Mouse (Mus musculus) limb, embryonic 10.5 days (tissue): Measurements from ENCODE around the gene Ppat. TPM values are rescaled to one million over a fixed set of nuclear protein-coding genes. Genes with fewer than 3 reads are reported as not detected.
"Not testable (repeated sequence)": the region's sequence is repeated elsewhere in the genome, so short reads cannot be mapped to it uniquely, and the experiment has no call there.

Experiments used
- DNase-seq: peaks from one replicate; pipeline ENCODE4 v3.0.0-alpha.2; 2017; ENCODE audit warnings: low spot score
- H3K27ac ChIP-seq: fragments of 300-500 bp; sonication (generic); 2 replicates; pipeline ENCODE4 v1.5.1; 2016; ENCODE audit warnings: mild to moderate bottlenecking
- H3K27me3 ChIP-seq: fragments of 300-500 bp; sonication (generic); 2 replicates; pipeline ENCODE4 v1.6.1; 2016; ENCODE audit warnings: low read depth, mild to moderate bottlenecking; ENCODE audit not compliant: poor library complexity, severe bottlenecking
- H3K36me3 ChIP-seq: fragments of 300-500 bp; sonication (generic); 2 replicates; pipeline ENCODE4 v1.6.1; 2016; ENCODE audit warnings: mild to moderate bottlenecking, moderate library complexity
- H3K4me1 ChIP-seq: fragments of 300-500 bp; sonication (generic); 2 replicates; pipeline ENCODE4 v1.6.1; 2016
- H3K4me3 ChIP-seq: fragments of 300-500 bp; sonication (generic); 2 replicates; pipeline ENCODE4 v1.5.1; 2016; ENCODE audit warnings: mild to moderate bottlenecking, moderate library complexity
- H3K9me3 ChIP-seq: fragments of 300-500 bp; sonication (generic); replicated peaks from 2 replicates; pipeline ENCODE4 v1.6.1; 2016; ENCODE audit warnings: mild to moderate bottlenecking
- WGBS: fragments of 180-500 bp; shearing (Covaris S2); methylation state at CpG from one replicate; pipeline ENCODE4 v1.1.7; 2016; 5-methylcytosine and 5-hydroxymethylcytosine counted together
- polyA plus RNA-seq: library from polyadenylated mRNA; unstranded; fragments of >200 nt; fragmentation: Nextera tagmentation; extraction: Ambion mirVana; gene quantifications from 2 replicates; pipeline ENCODE4 v1.2.1, GENCODE M21; 2016

Gene Ppat
- 51.2 and 62.1 TPM in 2 replicates for polyA plus RNA-seq

DNA sequence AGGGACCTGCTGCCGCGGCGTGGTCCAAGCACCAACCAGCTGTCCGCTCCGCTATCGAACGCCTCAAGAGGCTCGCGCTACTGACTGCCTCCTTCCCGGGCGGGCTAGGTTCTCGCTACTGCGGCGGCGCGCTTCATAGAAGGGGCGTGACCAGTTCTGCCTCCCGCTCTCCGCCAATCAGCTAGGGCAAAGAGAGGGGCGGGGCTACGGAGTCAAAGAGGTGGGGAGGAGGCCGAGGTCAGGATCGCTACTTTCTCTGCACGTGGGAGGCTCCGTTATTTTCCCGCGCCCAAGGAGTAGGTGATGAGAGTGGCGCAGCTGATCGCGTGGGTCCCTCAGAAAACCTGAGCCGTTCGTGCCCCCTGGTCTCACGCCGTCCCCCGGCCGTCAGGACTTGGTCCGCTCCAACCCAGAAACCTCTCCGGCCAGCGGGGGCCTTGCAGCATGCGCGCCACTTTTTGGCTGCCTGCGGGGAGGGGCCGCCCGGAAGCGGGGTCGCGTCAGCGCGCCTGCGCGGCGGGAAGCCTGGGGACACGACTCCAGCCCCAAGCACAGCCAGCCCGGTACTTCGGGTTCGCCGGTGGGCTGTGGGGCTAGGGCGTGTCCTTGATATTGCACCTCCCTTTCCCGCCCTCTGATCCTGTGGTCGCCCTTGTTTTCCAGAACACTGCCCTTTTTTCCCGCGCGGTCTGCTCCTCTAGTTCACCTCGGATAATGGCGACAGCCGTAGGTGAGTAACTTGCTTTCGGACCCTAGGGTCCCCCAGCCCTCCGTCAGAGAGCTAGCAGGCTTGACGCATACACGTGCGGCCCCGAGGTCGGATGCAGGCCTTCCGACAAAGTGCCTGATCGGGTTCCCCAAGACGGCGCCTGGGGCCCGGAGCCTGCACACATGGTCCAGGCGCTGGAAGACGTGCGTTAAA is at the start of gene Ppat, which contains the start of gene Paics:
Gene Ppat, minus strand, starts transcription at position 473 of the 922 bp plus-strand sequence.
Gene Paics, plus strand, starts transcription at position 202 of the 922 bp plus-strand sequence.
- WGBS = under 1% methylated on average over 81 of the region's 81 CpGs
- peak; percentile 97 for DNase-seq
- Histone ChIP-seq H3K4me1 (peaks cover 43% of the 10 kb centered on the region), H3K9me3 (no peaks in the 10 kb centered on the region), H3K27me3 (no peaks in the 10 kb centered on the region), H3K4me3 (peak within 1 kb of the TSS; percentile 85), H3K27ac (peak within 1 kb of the TSS; percentile 93), H3K36me3 (peaks cover 62% of the 10 kb centered on the region)

DNA sequence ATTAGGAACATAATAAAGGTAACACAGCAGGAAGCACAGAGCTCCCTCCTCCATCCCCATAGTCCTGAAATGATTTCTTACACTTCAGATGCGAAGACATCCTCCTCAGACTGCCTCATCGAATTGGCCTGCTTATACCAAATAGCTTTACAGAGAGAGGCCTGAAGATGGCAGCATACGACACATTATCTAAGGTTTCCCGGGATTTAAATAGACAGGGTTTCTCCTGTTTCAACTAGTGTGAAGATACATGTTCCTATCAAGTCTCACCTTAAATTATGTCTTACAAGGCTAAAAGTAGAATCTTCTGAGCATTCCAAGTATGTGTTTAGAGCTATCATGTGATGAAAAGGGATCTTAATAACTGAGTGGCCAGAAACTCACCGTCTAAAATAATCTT is 47.0 kb upstream of the Ppat start:
- peaks cover 82% of the 10 kb centered on the region for H3K36me3 ChIP-seq
- 65% methylated on average over 5 of the region's 5 CpGs for WGBS
- no peaks in the 10 kb centered on the region for H3K9me3 ChIP-seq
- no peaks in the 10 kb centered on the region for H3K27me3 ChIP-seq
- H3K4me3 ChIP-seq = no peak overlapping the region
- DNase-seq = no peak
- H3K27ac ChIP-seq = no peak overlapping the region
- no peaks in the 10 kb centered on the region for H3K4me1 ChIP-seq

DNA sequence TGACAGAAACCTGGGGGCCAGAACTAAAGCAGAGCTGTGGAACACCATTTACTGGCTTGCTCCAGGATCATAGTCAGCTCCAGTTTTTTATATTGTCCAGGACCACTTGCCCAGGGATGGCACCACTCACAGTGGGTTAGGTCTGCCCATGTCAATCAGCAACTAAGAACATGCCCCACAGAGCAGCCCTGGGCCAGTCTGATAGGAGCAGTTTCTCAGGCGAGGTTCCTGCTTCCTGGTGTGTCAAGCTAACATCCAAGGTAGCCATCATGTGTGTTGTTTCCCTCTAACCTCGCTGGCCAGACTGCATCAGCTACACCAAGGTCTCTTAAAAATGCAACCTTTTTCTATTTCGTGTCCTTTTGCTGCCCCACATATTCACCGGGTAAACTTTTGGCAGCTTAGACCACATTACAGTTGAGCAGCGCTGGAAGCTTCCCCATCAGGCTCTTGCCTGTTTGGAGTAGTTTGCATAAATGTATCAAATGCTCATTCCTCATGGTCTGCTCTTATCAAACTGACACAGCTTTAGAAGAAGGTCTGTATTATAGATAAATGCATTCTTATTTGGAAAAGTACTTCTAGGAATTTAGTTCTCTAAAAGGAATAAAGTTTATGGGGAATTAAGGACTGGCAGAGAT is 41.9 kb upstream of the Ppat start:
- Histone ChIP-seq H3K27ac (no peak overlapping the region), H3K4me3 (no peak overlapping the region), H3K4me1 (no peaks in the 10 kb centered on the region), H3K27me3 (no peaks in the 10 kb centered on the region), H3K9me3 (no peaks in the 10 kb centered on the region), H3K36me3 (peaks cover 97% of the 10 kb centered on the region)
- DNase-seq = no peak
- 94% methylated on average over 5 of the region's 5 CpGs for WGBS

DNA sequence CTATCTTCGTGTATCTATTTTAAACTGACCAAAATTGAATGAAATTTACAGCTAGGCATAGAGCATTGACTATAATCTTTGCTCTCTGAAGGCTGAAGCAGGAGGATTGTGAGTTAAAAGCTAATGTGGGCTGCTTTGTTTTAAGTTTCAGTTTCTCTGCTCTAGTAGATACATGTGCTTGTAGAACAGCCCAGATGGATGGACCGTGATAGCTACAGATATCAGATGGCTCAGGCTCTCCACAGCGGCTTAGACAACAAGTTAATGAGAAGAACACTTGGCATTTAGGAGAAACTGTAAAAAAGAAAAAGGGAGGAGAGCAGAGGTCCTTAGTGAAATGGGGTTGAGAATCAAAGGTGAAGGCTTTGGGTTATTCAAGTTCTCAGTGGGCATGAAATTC is 39.4 kb upstream of the Ppat start:
- H3K4me3 ChIP-seq = no peak overlapping the region
- H3K27ac ChIP-seq = no peak overlapping the region
- H3K9me3 ChIP-seq = no peaks in the 10 kb centered on the region
- DNase-seq = no peak
- H3K27me3 ChIP-seq = no peaks in the 10 kb centered on the region
- H3K4me1 ChIP-seq = no peaks in the 10 kb centered on the region
- peaks cover 96% of the 10 kb centered on the region for H3K36me3 ChIP-seq
- 92% methylated on average over 3 of the region's 3 CpGs for WGBS

DNA sequence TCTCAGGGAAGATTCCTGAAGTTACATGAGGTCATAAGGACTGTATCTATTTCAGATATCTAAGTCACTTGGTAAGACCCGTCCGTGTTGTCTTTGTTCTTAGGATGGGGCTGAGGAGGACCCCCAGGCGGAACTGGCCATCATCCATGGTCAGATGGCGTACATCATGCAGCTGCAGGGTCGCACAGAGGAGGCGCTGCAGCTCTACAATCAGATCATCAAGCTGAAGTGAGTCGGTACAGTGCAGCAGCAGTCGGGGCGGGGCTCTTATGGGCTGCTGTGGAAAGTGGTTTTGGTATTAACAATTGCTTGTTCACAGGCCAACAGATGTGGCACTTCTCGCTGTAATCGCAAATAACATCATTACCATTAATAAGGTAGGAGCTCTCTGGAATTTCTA is 32.6 kb upstream of the Ppat start:
- Histone ChIP-seq H3K27me3 (no peaks in the 10 kb centered on the region), H3K9me3 (no peaks in the 10 kb centered on the region), H3K4me1 (no peaks in the 10 kb centered on the region), H3K27ac (no peak overlapping the region), H3K36me3 (peaks cover 91% of the 10 kb centered on the region), H3K4me3 (no peak overlapping the region)
- DNase-seq = no peak
- WGBS = 95% methylated on average over 11 of the region's 11 CpGs

DNA sequence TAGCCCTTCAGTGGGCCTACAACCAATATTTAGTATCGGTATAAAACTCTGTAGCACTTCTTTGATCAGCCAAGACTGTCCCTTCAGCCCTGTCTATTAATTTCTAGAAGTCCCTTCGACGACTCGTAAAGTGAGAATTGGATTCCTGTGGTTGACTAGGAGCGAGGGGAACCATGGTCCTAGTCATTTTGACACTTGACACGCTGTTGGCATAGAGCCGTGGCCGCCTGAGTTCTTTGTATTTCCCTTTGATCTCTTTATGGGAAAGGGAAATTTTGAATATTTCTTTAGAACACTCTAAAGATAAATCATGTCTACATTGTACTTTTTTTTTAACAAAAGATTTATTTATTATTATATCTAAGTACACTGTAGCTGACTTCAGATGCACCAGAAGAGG is 24.4 kb upstream of the Ppat start:
- no peak for DNase-seq
- Histone ChIP-seq H3K4me3 (peak overlapping the region; percentile 94), H3K27ac (no peak overlapping the region), H3K36me3 (peaks cover 59% of the 10 kb centered on the region), H3K27me3 (no peaks in the 10 kb centered on the region), H3K9me3 (no peaks in the 10 kb centered on the region), H3K4me1 (peaks cover 14% of the 10 kb centered on the region)
- 90% methylated on average over 8 of the region's 8 CpGs for whole genome bisulfite sequencing

DNA sequence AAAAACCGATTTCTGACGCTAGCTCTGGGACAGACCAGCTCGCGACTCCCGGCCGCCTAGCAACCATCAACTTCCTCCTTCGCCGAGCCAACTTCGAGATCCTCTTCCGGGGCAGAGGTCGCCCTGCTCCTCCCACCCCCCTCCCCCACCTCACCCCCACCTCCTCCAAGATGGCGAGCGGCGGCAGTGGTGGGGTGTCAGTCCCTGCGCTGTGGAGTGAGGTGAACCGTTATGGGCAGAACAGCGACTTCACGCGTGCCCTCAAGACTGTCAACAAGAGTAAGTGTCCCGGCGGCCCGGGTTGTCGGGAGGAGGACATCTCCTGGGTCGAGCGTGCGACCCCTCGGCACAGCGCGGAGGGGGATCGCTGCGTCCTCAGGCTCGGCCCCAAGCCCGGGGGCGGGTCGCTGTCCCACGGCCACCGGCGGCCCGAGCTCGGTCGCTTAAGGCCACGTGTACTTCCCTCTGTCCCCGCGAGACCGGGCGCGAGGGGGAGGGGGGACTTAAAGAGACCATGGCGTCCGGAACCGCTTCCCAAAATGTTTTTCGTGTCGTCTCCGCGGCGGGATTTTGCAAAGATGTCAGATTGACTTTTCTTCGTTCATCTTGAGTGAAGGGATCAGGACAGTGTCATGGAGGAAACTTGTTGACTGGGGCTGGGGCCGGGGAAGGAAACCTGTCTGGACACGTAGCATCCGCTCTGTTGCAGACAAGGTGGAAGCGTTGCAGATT is 23.3 kb upstream of the Ppat start, which contains the start of gene Srp72:
Gene Srp72, plus strand, starts transcription at position 130 of the 732 bp plus-strand sequence.
- under 1% methylated on average over 57 of the region's 60 CpGs for WGBS
- Histone ChIP-seq H3K36me3 (peaks cover 59% of the 10 kb centered on the region), H3K27ac (peak within 1 kb of the TSS; percentile 93)

DNA sequence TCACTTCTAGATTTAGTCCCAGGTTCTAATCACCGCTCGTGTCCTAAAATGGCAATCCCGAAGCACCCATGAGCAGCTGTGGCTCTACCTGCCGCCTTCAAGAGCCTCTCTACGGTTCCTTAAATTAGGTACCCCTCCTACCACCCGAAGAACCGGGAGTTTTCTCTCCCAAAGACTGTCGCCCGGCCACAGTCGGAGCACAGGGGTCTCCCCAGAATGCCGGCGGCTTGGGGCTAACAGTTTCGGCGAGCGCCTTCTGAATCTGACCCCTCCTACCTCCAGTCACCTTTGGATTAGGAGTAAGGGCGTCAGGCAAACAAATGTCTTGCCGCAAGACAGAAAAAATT is 22.8 kb upstream of the Ppat start:
- no peak for DNase-seq
- WGBS = 4% methylated on average over 17 of the region's 17 CpGs

More for the DNA sequence above, 23.3 kb upstream of the Ppat start, which contains the start of gene Srp72:
- no peaks in the 10 kb centered on the region for H3K9me3 ChIP-seq
- H3K4me3 ChIP-seq = peak within 1 kb of the TSS; percentile 94
- no peaks in the 10 kb centered on the region for H3K27me3 ChIP-seq
- DNase-seq = peak; percentile 93
- H3K4me1 ChIP-seq = peaks cover 14% of the 10 kb centered on the region

DNA sequence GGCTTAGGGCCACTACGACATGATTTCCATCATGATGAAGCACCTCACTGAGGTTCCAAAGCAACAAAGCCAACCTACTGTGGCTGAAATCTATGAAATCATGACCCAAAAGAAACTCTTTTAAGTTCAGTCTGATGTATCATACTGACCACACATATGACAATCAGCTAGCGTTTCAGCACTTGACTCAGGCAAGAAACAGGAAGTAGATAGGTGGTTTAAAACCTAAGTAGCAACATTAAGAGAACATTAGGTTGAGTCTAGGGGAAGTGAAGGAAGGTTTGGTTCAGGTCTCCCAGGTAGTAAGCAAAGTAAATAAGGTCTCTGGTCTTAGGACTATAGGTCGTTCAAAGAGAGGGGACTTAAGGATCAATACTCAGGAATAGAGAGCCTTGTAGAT is 22.1 kb upstream of the Ppat start:
- Histone ChIP-seq H3K27me3 (no peaks in the 10 kb centered on the region), H3K4me3 (peak overlapping the region; percentile 94), H3K27ac (no peak overlapping the region), H3K36me3 (peaks cover 59% of the 10 kb centered on the region), H3K9me3 (no peaks in the 10 kb centered on the region), H3K4me1 (peaks cover 14% of the 10 kb centered on the region)
- DNase-seq = no peak
- 74% methylated on average over 3 of the region's 3 CpGs for WGBS

More for the DNA sequence above, 22.8 kb upstream of the Ppat start:
- Histone ChIP-seq H3K4me1 (peaks cover 14% of the 10 kb centered on the region), H3K36me3 (peaks cover 59% of the 10 kb centered on the region), H3K9me3 (no peaks in the 10 kb centered on the region), H3K4me3 (peak overlapping the region; percentile 94), H3K27ac (peak overlapping the region; percentile 93; the same call in 1 of the 2 replicates), H3K27me3 (no peaks in the 10 kb centered on the region)

DNA sequence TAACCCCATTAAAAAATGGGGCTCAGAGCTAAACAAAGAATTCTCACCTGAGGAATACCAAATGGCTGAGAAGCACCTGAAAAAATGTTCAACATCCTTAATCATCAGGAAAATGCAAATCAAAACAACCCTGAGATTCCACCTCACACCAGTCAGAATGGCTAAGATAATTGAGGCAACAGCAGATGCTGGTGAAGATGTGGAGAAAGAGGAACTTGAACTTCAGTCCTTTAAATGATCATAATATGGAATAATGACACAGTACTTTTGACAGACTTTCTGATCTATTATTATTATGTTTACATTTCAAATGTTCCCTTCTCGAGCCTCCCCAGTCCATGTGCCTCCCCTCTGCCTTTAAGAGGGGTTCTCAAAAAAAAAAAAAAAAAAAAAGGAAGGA is 19.7 kb upstream of the Ppat start:
- WGBS = 82% methylated on average over 1 of the region's 1 CpGs
- not testable (repeated sequence) for DNase-seq, H3K4me3 ChIP-seq, H3K27me3 ChIP-seq, H3K9me3 ChIP-seq, H3K27ac ChIP-seq
- Histone ChIP-seq H3K36me3 (peaks cover 62% of the 10 kb centered on the region), H3K4me1 (peaks cover 14% of the 10 kb centered on the region)

DNA sequence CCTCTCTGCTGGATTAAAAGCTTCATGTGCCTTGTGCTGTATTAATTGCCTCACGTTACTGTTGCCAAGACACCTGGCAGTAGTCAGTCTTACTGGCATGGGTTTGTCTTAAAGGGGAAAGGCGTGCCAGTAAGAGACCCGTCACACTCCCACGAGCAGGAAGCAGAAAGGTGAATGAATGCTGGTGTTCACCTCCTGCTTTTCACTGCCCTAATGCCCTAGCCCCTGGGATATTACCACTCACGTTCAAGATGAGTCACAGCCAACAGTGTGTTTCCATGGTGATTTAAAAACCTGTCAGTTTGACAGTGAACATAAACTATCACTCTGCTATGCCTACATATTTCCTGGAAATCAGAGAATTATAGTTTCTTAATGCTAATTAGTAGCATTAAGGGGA is 17.9 kb upstream of the Ppat start:
- WGBS = 86% methylated on average over 5 of the region's 5 CpGs
- DNase-seq = no peak
- no peak overlapping the region for H3K27ac ChIP-seq
- H3K4me1 ChIP-seq = peaks cover 8% of the 10 kb centered on the region
- H3K4me3 ChIP-seq = no peak overlapping the region
- H3K9me3 ChIP-seq = no peaks in the 10 kb centered on the region
- no peaks in the 10 kb centered on the region for H3K27me3 ChIP-seq
- H3K36me3 ChIP-seq = peaks cover 79% of the 10 kb centered on the region

DNA sequence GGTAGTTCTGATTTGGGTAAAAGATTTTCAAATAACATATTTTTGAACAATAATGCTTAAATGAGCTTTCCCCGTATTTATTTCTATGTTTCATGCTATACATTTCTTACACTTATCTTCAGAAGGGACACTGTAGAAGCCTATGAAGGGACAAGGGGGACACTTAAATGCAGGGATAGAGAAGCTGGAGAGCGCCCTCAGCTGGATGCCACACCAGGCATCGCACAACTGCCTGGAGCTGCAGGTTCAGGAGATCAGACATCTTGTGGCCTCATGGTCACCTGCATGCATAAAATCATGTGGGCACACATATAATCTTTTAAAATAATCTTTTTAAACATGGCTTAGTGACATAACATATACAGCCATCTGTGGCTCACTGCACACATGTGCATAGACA is 13.3 kb upstream of the Ppat start:
- DNase-seq = no peak
- H3K4me1 ChIP-seq = no peaks in the 10 kb centered on the region
- no peak overlapping the region for H3K4me3 ChIP-seq
- H3K27me3 ChIP-seq = no peaks in the 10 kb centered on the region
- H3K27ac ChIP-seq = no peak overlapping the region
- peaks cover 98% of the 10 kb centered on the region for H3K36me3 ChIP-seq
- H3K9me3 ChIP-seq = no peaks in the 10 kb centered on the region
- WGBS = 92% methylated on average over 3 of the region's 3 CpGs
